Mouse (Mus musculus) neural tube, embryonic 12.5 days (tissue): ENCODE data around the gene Dnajc3. TPM values are rescaled to one million over a fixed set of nuclear protein-coding genes. Genes with fewer than 3 reads are reported as not detected.

Experiments
- ATAC-seq: fragments of 200-750 bp; cut with Nextera tagmentation; 2 replicates; pipeline ENCODE4 v1.8.0; 2017; ENCODE audit warnings: low read depth, mild to moderate bottlenecking, moderate TSS enrichment, moderate library complexity; ENCODE audit not compliant: low FRiP score
- H3K27ac ChIP-seq: fragments of 300-500 bp; sonication (generic); 2 replicates; pipeline ENCODE4 v1.5.1; 2016
- H3K27me3 ChIP-seq: fragments of 300-500 bp; sonication (generic); replicated peaks from 2 replicates; pipeline ENCODE4 v1.6.1; 2016; ENCODE audit warnings: mild to moderate bottlenecking
- H3K36me3 ChIP-seq: fragments of 300-500 bp; sonication (generic); 2 replicates; pipeline ENCODE4 v1.6.1; 2016; ENCODE audit warnings: mild to moderate bottlenecking
- H3K4me1 ChIP-seq: fragments of 300-500 bp; sonication (generic); 2 replicates; pipeline ENCODE4 v1.6.1; 2016
- H3K4me2 ChIP-seq: fragments of 300-500 bp; sonication (generic); replicated peaks from 2 replicates; pipeline ENCODE4 v1.6.1; 2016; ENCODE audit warnings: mild to moderate bottlenecking
- H3K4me3 ChIP-seq: fragments of 300-500 bp; sonication (generic); 2 replicates; pipeline ENCODE4 v1.5.1; 2016
- H3K9ac ChIP-seq: fragments of 300-500 bp; sonication (generic); 2 replicates; pipeline ENCODE4 v1.6.1; 2016; ENCODE audit warnings: mild to moderate bottlenecking
- H3K9me3 ChIP-seq: fragments of 300-500 bp; sonication (generic); 2 replicates; pipeline ENCODE4 v1.6.1; 2016; ENCODE audit warnings: mild to moderate bottlenecking
- WGBS: fragments of 180-500 bp; shearing (Covaris S2); methylation state at CpG from one replicate; pipeline ENCODE4 v1.1.7; 2016; 5-methylcytosine and 5-hydroxymethylcytosine counted together
- polyA plus RNA-seq: library from polyadenylated mRNA; unstranded; fragments of >200 nt; fragmentation: Nextera tagmentation; extraction: Ambion mirVana; gene quantifications from 2 replicates; pipeline ENCODE4 v1.2.1, GENCODE M21; 2016

The Dnajc3 gene
- polyA plus RNA-seq, 1 experiment from 2014 or later, result 25.6 TPM

GRCm38 (mm10) chr14:118934686-118935085 lies 3.1 kb upstream of the Dnajc3 start:
- Histone ChIP-seq H3K36me3 (no peaks in the 10 kb centered on the region), H3K9ac (no peak overlapping the region)
- no peak for ATAC-seq

GRCm38 (mm10) chr14:118936236-118936635 lies 1.5 kb upstream of the Dnajc3 start:
- Histone ChIP-seq H3K9me3 (no peaks in the 10 kb centered on the region), H3K36me3 (no peaks in the 10 kb centered on the region), H3K4me3 (no peak overlapping the region), H3K27me3 (no peaks in the 10 kb centered on the region), H3K4me2 (no peak overlapping the region), H3K4me1 (peaks cover 10% of the 10 kb centered on the region; the same call in 1 of the 2 replicates), H3K27ac (no peak overlapping the region), H3K9ac (no peak overlapping the region)
- 61% methylated on average over 3 of the region's 3 CpGs for WGBS
- no peak for ATAC-seq

More at GRCm38 (mm10) chr14:118934686-118935085, 3.1 kb upstream of the Dnajc3 start:
- peaks cover 7% of the 10 kb centered on the region; the same call in 1 of the 2 replicates for H3K4me1 ChIP-seq
- H3K27ac ChIP-seq, result no peak overlapping the region
- H3K4me2 ChIP-seq, result no peak overlapping the region
- H3K27me3 ChIP-seq, result no peaks in the 10 kb centered on the region
- H3K4me3 ChIP-seq, result no peak overlapping the region
- H3K9me3 ChIP-seq, result no peaks in the 10 kb centered on the region
- 89% methylated on average over 9 of the region's 9 CpGs for WGBS

- ATAC-seq, result 0 out of 2 replicates have a peak, but pooled peaks have one; percentile 4
- Histone ChIP-seq H3K27me3 (no peaks in the 10 kb centered on the region), H3K27ac (no peak overlapping the region), H3K4me3 (peak overlapping the region; percentile 97), H3K4me2 (peak overlapping the region; percentile 76), H3K36me3 (no peaks in the 10 kb centered on the region), H3K9ac (peak overlapping the region; percentile 97; the same call in 1 of the 2 replicates), H3K9me3 (no peaks in the 10 kb centered on the region), H3K4me1 (peaks cover 10% of the 10 kb centered on the region; the same call in 1 of the 2 replicates)
- WGBS, result 35% methylated on average over 4 of the region's 4 CpGs
Observed at GRCm38 (mm10) chr14:118936952-118937351, 824 bp upstream of the Dnajc3 start.

- no peak for ATAC-seq
- Histone ChIP-seq H3K36me3 (no peaks in the 10 kb centered on the region), H3K4me2 (peak overlapping the region; percentile 76), H3K9ac (peak overlapping the region; percentile 97), H3K9me3 (no peaks in the 10 kb centered on the region), H3K4me1 (peaks cover 10% of the 10 kb centered on the region; the same call in 1 of the 2 replicates), H3K27me3 (no peaks in the 10 kb centered on the region), H3K27ac (no peak overlapping the region), H3K4me3 (peak overlapping the region; percentile 97)
- 3% methylated on average over 7 of the region's 7 CpGs for WGBS
Observed at GRCm38 (mm10) chr14:118938551-118938950, 775 bp downstream of the Dnajc3 start.

- Histone ChIP-seq H3K36me3 (no peaks in the 10 kb centered on the region), H3K4me2 (no peak overlapping the region), H3K27me3 (no peaks in the 10 kb centered on the region), H3K27ac (no peak overlapping the region), H3K9me3 (no peaks in the 10 kb centered on the region), H3K4me1 (peaks cover 10% of the 10 kb centered on the region; the same call in 1 of the 2 replicates), H3K4me3 (no peak overlapping the region), H3K9ac (no peak overlapping the region)
- WGBS, result 80% methylated on average over 4 of the region's 4 CpGs
- no peak for ATAC-seq
Observed at GRCm38 (mm10) chr14:118940796-118941495, 3.2 kb downstream of the Dnajc3 start.

- no peak for ATAC-seq
- 34% methylated on average over 12 of the region's 12 CpGs for WGBS
Observed at GRCm38 (mm10) chr14:118942076-118942475, 4.3 kb downstream of the Dnajc3 start.

GRCm38 (mm10) chr14:118944702-118945101 lies 6.9 kb downstream of the Dnajc3 start:
- Histone ChIP-seq H3K9me3 (no peaks in the 10 kb centered on the region), H3K27ac (no peak overlapping the region), H3K4me2 (no peak overlapping the region), H3K27me3 (no peaks in the 10 kb centered on the region), H3K36me3 (no peaks in the 10 kb centered on the region), H3K4me1 (0 out of 2 replicates have a peak, but pooled peaks cover 3% of the 10 kb centered on the region), H3K4me3 (no peak overlapping the region), H3K9ac (no peak overlapping the region)
- no peak for ATAC-seq
- 87% methylated on average over 2 of the region's 2 CpGs for WGBS

More at GRCm38 (mm10) chr14:118942076-118942475, 4.3 kb downstream of the Dnajc3 start:
- Histone ChIP-seq H3K36me3 (no peaks in the 10 kb centered on the region), H3K4me3 (no peak overlapping the region), H3K9ac (no peak overlapping the region), H3K27me3 (no peaks in the 10 kb centered on the region), H3K4me2 (no peak overlapping the region), H3K9me3 (no peaks in the 10 kb centered on the region), H3K27ac (no peak overlapping the region), H3K4me1 (peaks cover 10% of the 10 kb centered on the region; the same call in 1 of the 2 replicates)

GRCm38 (mm10) chr14:118948841-118949240 lies 11.1 kb downstream of the Dnajc3 start:
- Histone ChIP-seq H3K27me3 (no peaks in the 10 kb centered on the region), H3K9me3 (no peaks in the 10 kb centered on the region), H3K4me3 (no peak overlapping the region), H3K9ac (no peak overlapping the region), H3K27ac (no peak overlapping the region), H3K4me1 (no peaks in the 10 kb centered on the region), H3K4me2 (no peak overlapping the region), H3K36me3 (peaks cover 7% of the 10 kb centered on the region)
- ATAC-seq, result no peak
- 94% methylated on average over 1 of the region's 1 CpGs for WGBS

GRCm38 (mm10) chr14:118951912-118952583 lies 14.3 kb downstream of the Dnajc3 start:
- peaks cover 23% of the 10 kb centered on the region for H3K36me3 ChIP-seq
- no peak overlapping the region for H3K4me2 ChIP-seq
- H3K9me3 ChIP-seq, result no peaks in the 10 kb centered on the region
- 94% methylated on average over 9 of the region's 9 CpGs for WGBS
- no peak overlapping the region for H3K9ac ChIP-seq
- H3K4me1 ChIP-seq, result no peaks in the 10 kb centered on the region
- no peak for ATAC-seq
- no peak overlapping the region for H3K27ac ChIP-seq
- H3K27me3 ChIP-seq, result no peaks in the 10 kb centered on the region
- no peak overlapping the region for H3K4me3 ChIP-seq

- 92% methylated on average over 3 of the region's 3 CpGs for WGBS
- Histone ChIP-seq H3K27me3 (no peaks in the 10 kb centered on the region), H3K36me3 (peaks cover 56% of the 10 kb centered on the region)
Observed at GRCm38 (mm10) chr14:118958010-118958409, 20.2 kb downstream of the Dnajc3 start.

GRCm38 (mm10) chr14:118965356-118966000 lies 27.7 kb downstream of the Dnajc3 start:
- Histone ChIP-seq H3K4me1 (no peaks in the 10 kb centered on the region), H3K4me2 (no peak overlapping the region), H3K4me3 (no peak overlapping the region), H3K9me3 (no peaks in the 10 kb centered on the region), H3K27ac (no peak overlapping the region), H3K9ac (no peak overlapping the region), H3K27me3 (no peaks in the 10 kb centered on the region), H3K36me3 (peaks cover 35% of the 10 kb centered on the region; the same call in 1 of the 2 replicates)
- WGBS, result 93% methylated on average over 4 of the region's 4 CpGs
- ATAC-seq, result no peak

More at GRCm38 (mm10) chr14:118958010-118958409, 20.2 kb downstream of the Dnajc3 start:
- H3K9ac ChIP-seq, result no peak overlapping the region
- H3K27ac ChIP-seq, result no peak overlapping the region
- no peaks in the 10 kb centered on the region for H3K9me3 ChIP-seq
- H3K4me2 ChIP-seq, result no peak overlapping the region
- no peaks in the 10 kb centered on the region for H3K4me1 ChIP-seq
- no peak overlapping the region for H3K4me3 ChIP-seq
- no peak for ATAC-seq

GRCm38 (mm10) chr14:118967646-118968045 lies 29.9 kb downstream of the Dnajc3 start:
- no peak for ATAC-seq
- Histone ChIP-seq H3K4me1 (no peaks in the 10 kb centered on the region), H3K9me3 (no peaks in the 10 kb centered on the region), H3K4me3 (no peak overlapping the region), H3K36me3 (peaks cover 42% of the 10 kb centered on the region), H3K27me3 (no peaks in the 10 kb centered on the region), H3K27ac (no peak overlapping the region), H3K9ac (no peak overlapping the region), H3K4me2 (no peak overlapping the region)
- 87% methylated on average over 7 of the region's 7 CpGs for WGBS
